Mouse (Mus musculus) adrenal gland, postnatal 4 days (tissue): ENCODE results near the gene Gm5416. TPM values are rescaled to one million over a fixed set of nuclear protein-coding genes. Genes with fewer than 3 reads are reported as not detected.
"Not testable (repeated sequence)": the region's sequence is repeated elsewhere in the genome, so short reads cannot be mapped to it uniquely, and the experiment has no call there.

Experiments
- DNase-seq, 2 experiments: peaks; one replicate each; pipeline ENCODE4 v3.0.0; 2021 to 2022; ENCODE audit warnings: low spot score in 2 of 2, mixed read lengths in 2 of 2
- long read RNA-seq, 2 experiments: library from polyadenylated mRNA; stranded (forward); transcript quantifications; one replicate each; pipeline ENCODE4 v2.0.0; 2021
- total RNA-seq, 2 experiments: library from RNA; stranded (reverse); gene quantifications; 2 replicates each; pipeline ENCODE4 v1.2.3; 2021

The Gm5416 gene
- not detected for total RNA-seq
- long read RNA-seq, experiment 1: 0 reads
- long read RNA-seq, experiment 2: 0 reads

GRCm38 (mm10) chr16:36209967-36210453 lies at the start of gene Gm5416:
Gene Gm5416 (plus strand): TSS chr16:36210403.
- no peak for DNase-seq

DNA sequence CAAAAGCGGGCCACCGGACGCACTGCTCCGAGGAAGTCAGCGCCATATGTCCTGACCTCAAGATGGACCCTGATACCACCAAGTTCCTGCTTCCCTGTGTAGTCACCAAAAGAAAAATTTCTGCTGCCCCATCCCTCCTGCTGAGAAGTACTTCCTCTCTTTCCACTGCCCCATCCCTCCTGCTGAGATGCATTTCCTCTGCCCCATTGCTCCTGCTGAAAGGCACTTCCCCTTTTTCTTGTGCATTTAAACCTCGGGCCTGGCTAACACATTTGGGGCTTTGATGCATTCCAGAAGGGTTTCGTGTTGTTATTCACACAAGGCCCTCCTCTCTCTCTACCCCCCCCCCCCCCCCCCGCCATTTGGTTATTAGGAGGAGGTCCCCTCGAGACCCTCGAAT lies 42.4 kb upstream of the Gm5416 start:
- DNase-seq: not testable (repeated sequence)

- DNase-seq: no peak
Observed at GRCm38 (mm10) chr16:36176108-36176507, 34.1 kb upstream of the Gm5416 start.

GRCm38 (mm10) chr16:36179910-36180309 lies 30.3 kb upstream of the Gm5416 start:
- no peak for DNase-seq

GRCm38 (mm10) chr16:36183912-36184311 lies 26.3 kb upstream of the Gm5416 start, which contains the start of gene Gm5483:
Gene Gm5483 (plus strand): TSS chr16:36184212.
- not testable (repeated sequence) for DNase-seq

GRCm38 (mm10) chr16:36199226-36199625 lies 11.0 kb upstream of the Gm5416 start:
- DNase-seq: no peak

- no peak for DNase-seq
Observed at GRCm38 (mm10) chr16:36203846-36204245, 6.4 kb upstream of the Gm5416 start.

DNA sequence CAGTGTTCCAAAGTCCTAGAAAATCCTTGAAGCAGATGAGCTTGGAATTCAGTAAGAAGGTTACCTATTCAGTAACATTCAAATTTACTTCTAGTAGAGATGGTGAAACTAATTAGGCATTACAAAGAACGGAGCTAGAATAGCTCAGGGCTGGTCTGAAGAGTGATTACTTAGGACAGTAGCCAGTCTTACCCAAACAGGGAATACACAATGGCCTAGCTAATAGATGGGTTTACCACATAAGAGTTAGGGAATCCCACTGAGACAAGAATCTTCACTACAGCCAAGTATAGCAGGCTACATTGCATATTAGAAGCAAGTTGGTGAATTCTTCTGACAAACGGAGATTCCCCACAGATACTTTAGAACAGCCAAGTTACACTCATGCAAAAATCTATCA lies 4.5 kb upstream of the Gm5416 start:
- DNase-seq: not testable (repeated sequence)

DNA sequence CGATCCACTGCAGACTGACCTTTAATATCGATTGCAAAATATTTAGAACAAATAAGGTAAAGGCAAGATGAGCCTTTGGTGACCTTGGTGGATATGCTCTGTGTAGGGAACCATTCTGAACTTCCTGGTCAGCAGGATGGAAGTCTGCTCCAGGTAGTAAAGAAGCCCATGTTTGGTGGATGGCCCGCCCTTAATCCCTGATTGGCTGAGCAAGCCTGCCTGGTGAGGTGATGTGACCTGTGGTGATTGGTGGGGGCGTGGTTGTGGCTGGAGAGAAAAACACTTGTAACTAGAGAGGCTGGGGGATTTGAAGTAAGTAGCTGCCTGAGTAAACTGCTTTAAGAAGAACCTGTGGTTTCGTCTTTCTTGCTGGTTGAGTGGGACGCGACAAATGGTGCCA lies 11.0 kb downstream of the Gm5416 start, which contains the start of gene 2010005H15Rik:
Gene 2010005H15Rik (plus strand): TSS at position 301 of the 400 bp plus-strand sequence.
- not testable (repeated sequence) for DNase-seq

- not testable (repeated sequence) for DNase-seq
Observed at GRCm38 (mm10) chr16:36260585-36260984, 50.4 kb downstream of the Gm5416 start.

Other genes starting within 250 kb of the Gm5416 start
- 10 to 100 TPM; 49.9 to 58.6 TPM for gene Kpna1, start 231.7 kb upstream of the Gm5416 start, total RNA-seq
- gene Wdr5b, start 169.2 kb upstream of the Gm5416 start, total RNA-seq: 1 to 10 TPM; 7.4 to 9.3 TPM
- 100 to 1,000 TPM; 142 to 143 TPM for gene Fam162a, start 138.8 kb upstream of the Gm5416 start, total RNA-seq
- gene Ccdc58, start 138.7 kb upstream of the Gm5416 start, total RNA-seq: 10 to 100 TPM; 67.8 to 69.9 TPM
- gene Csta1, start 79.2 kb upstream of the Gm5416 start, total RNA-seq: not detected
- 10 to 100 TPM; 14.2 to 44.8 TPM for gene Stfa2l1, start 53.6 kb upstream of the Gm5416 start, total RNA-seq
- gene Gm5483, start 26.2 kb upstream of the Gm5416 start, total RNA-seq: 10 to 100 TPM; 18.3 to 52.8 TPM
- gene 2010005H15Rik, start 11.1 kb downstream of the Gm5416 start, total RNA-seq: 1 to 10 TPM; 1.6 to 9.7 TPM
- gene Stfa1, start 66.5 kb downstream of the Gm5416 start, total RNA-seq: 10 to 100 TPM; 28.2 to 83.6 TPM
- 1 to 10 TPM in 1 of 2 experiments, not detected in 1; 1.1 TPM for gene BC117090, start 123.9 kb downstream of the Gm5416 start, total RNA-seq
- 10 to 100 TPM; 20.7 to 68.0 TPM for gene BC100530, start 157.3 kb downstream of the Gm5416 start, total RNA-seq
- gene Stfa2, start 198.1 kb downstream of the Gm5416 start, total RNA-seq: 10 to 100 TPM in 1 of 2 experiments, 1 to 10 TPM in 1; 9.0 to 29.3 TPM
- 10 to 100 TPM; 14.2 to 40.7 TPM for gene Stfa3, start 245.0 kb downstream of the Gm5416 start, total RNA-seq